Mouse (Mus musculus): Measurements from ENCODE around the gene Dbndd2. TPM values are rescaled to one million over a fixed set of nuclear protein-coding genes. Genes with fewer than 3 reads are reported as not detected.
A peak's percentile ranks its signal among the peaks of the same experiment; 100 is the strongest.

Gene Dbndd2
- polyA plus RNA-seq, 1 experiment from 2014 or later: 7.4 TPM

- Histone ChIP-seq H3K4me3 (no peak overlapping the region), H3K36me3 (no peaks in the 10 kb centered on the region), H3K27ac (no peak overlapping the region), H3K27me3 (ENCODE audit: insufficient read depth, poor library complexity, severe bottlenecking) (peaks cover 16% of the 10 kb centered on the region; the same call in 1 of the 2 replicates), H3K4me1 (peaks cover 38% of the 10 kb centered on the region), H3K9me3 (no peaks in the 10 kb centered on the region)
- 71% methylated on average over 2 of the region's 2 CpGs for WGBS
- DNase-seq (ENCODE audit: low spot score): no peak
These were observed 41.2 kb upstream of the Dbndd2 start for GRCm38 (mm10) chr2:164444701-164445100.

- Histone ChIP-seq H3K36me3 (no peaks in the 10 kb centered on the region), H3K9me3 (no peaks in the 10 kb centered on the region), H3K27me3 (ENCODE audit: insufficient read depth, poor library complexity, severe bottlenecking) (peaks cover 11% of the 10 kb centered on the region; the same call in 1 of the 2 replicates), H3K4me1 (peaks cover 36% of the 10 kb centered on the region), H3K4me3 (no peak overlapping the region), H3K27ac (no peak overlapping the region)
- no peak for DNase-seq (ENCODE audit: low spot score)
- 74% methylated on average over 3 of the region's 3 CpGs for WGBS
These were observed 40.4 kb upstream of the Dbndd2 start for GRCm38 (mm10) chr2:164445399-164446085.

- DNase-seq (ENCODE audit: low spot score): no peak
- WGBS: 77% methylated on average over 3 of the region's 3 CpGs
- H3K4me1 ChIP-seq: peaks cover 35% of the 10 kb centered on the region
- H3K27ac ChIP-seq: no peak overlapping the region
- H3K9me3 ChIP-seq: no peaks in the 10 kb centered on the region
- peaks cover 6% of the 10 kb centered on the region; the same call in 1 of the 2 replicates for H3K27me3 ChIP-seq (ENCODE audit: insufficient read depth, poor library complexity, severe bottlenecking)
- H3K4me3 ChIP-seq: no peak overlapping the region
- H3K36me3 ChIP-seq: no peaks in the 10 kb centered on the region
These were observed 39.8 kb upstream of the Dbndd2 start for GRCm38 (mm10) chr2:164446086-164446469.

GRCm38 (mm10) chr2:164448140-164448539, 37.8 kb upstream of the Dbndd2 start:
- no peaks in the 10 kb centered on the region for H3K9me3 ChIP-seq
- H3K27ac ChIP-seq: no peak overlapping the region
- WGBS: 84% methylated on average over 1 of the region's 1 CpGs

GRCm38 (mm10) chr2:164448921-164449320, 37.0 kb upstream of the Dbndd2 start:
- H3K4me3 ChIP-seq: no peak overlapping the region
- WGBS: 73% methylated on average over 5 of the region's 5 CpGs
- no peaks in the 10 kb centered on the region for H3K36me3 ChIP-seq
- H3K9me3 ChIP-seq: no peaks in the 10 kb centered on the region
- 0 out of 2 replicates have a peak overlapping the region, but pooled peaks have one; percentile 52 for H3K27ac ChIP-seq
- no peaks in the 10 kb centered on the region for H3K27me3 ChIP-seq (ENCODE audit: insufficient read depth, poor library complexity, severe bottlenecking)
- DNase-seq (ENCODE audit: low spot score): no peak
- H3K4me1 ChIP-seq: peaks cover 32% of the 10 kb centered on the region

More at GRCm38 (mm10) chr2:164448140-164448539, 37.8 kb upstream of the Dbndd2 start:
- H3K4me1 ChIP-seq: peaks cover 35% of the 10 kb centered on the region
- DNase-seq (ENCODE audit: low spot score): no peak
- H3K4me3 ChIP-seq: no peak overlapping the region
- no peaks in the 10 kb centered on the region for H3K36me3 ChIP-seq
- no peaks in the 10 kb centered on the region for H3K27me3 ChIP-seq (ENCODE audit: insufficient read depth, poor library complexity, severe bottlenecking)

- Histone ChIP-seq H3K9me3 (no peaks in the 10 kb centered on the region), H3K27ac (0 out of 2 replicates have a peak overlapping the region, but pooled peaks have one; percentile 52), H3K4me3 (no peak overlapping the region; the same call in 1 of the 2 replicates), H3K4me1 (peaks cover 35% of the 10 kb centered on the region), H3K36me3 (no peaks in the 10 kb centered on the region), H3K27me3 (ENCODE audit: insufficient read depth, poor library complexity, severe bottlenecking) (no peaks in the 10 kb centered on the region)
- DNase-seq (ENCODE audit: low spot score): no peak
- WGBS: 63% methylated on average over 14 of the region's 14 CpGs
These were observed 36.4 kb upstream of the Dbndd2 start for GRCm38 (mm10) chr2:164449341-164450042.

GRCm38 (mm10) chr2:164452000-164452676, 33.8 kb upstream of the Dbndd2 start:
- Histone ChIP-seq H3K4me1 (peaks cover 61% of the 10 kb centered on the region), H3K36me3 (no peaks in the 10 kb centered on the region), H3K27me3 (ENCODE audit: insufficient read depth, poor library complexity, severe bottlenecking) (no peaks in the 10 kb centered on the region), H3K4me3 (peak overlapping the region; percentile 1; the same call in 1 of the 2 replicates), H3K9me3 (no peaks in the 10 kb centered on the region), H3K27ac (peak overlapping the region; percentile 10; the same call in 1 of the 2 replicates)
- 42% methylated on average over 13 of the region's 13 CpGs for WGBS
- no peak for DNase-seq (ENCODE audit: low spot score)

- peak overlapping the region; percentile 56; the same call in 1 of the 2 replicates for H3K27ac ChIP-seq
- DNase-seq (ENCODE audit: low spot score): no peak
- WGBS: 54% methylated on average over 14 of the region's 14 CpGs
- no peaks in the 10 kb centered on the region for H3K27me3 ChIP-seq (ENCODE audit: insufficient read depth, poor library complexity, severe bottlenecking)
- no peaks in the 10 kb centered on the region for H3K36me3 ChIP-seq
- H3K9me3 ChIP-seq: no peaks in the 10 kb centered on the region
- no peak overlapping the region for H3K4me3 ChIP-seq
- peaks cover 63% of the 10 kb centered on the region for H3K4me1 ChIP-seq
These were observed 32.7 kb upstream of the Dbndd2 start for GRCm38 (mm10) chr2:164453047-164453757.

- WGBS: 61% methylated on average over 7 of the region's 7 CpGs
- Histone ChIP-seq H3K27me3 (ENCODE audit: insufficient read depth, poor library complexity, severe bottlenecking) (no peaks in the 10 kb centered on the region), H3K4me3 (no peak overlapping the region), H3K27ac (no peak overlapping the region), H3K9me3 (no peaks in the 10 kb centered on the region), H3K4me1 (peaks cover 60% of the 10 kb centered on the region), H3K36me3 (no peaks in the 10 kb centered on the region)
- no peak for DNase-seq (ENCODE audit: low spot score)
These were observed 31.9 kb upstream of the Dbndd2 start for GRCm38 (mm10) chr2:164453887-164454500.

GRCm38 (mm10) chr2:164454846-164455245, 31.1 kb upstream of the Dbndd2 start:
- no peaks in the 10 kb centered on the region for H3K36me3 ChIP-seq
- DNase-seq (ENCODE audit: low spot score): no peak
- H3K27ac ChIP-seq: no peak overlapping the region; the same call in 1 of the 2 replicates
- WGBS: 63% methylated on average over 10 of the region's 10 CpGs
- H3K27me3 ChIP-seq (ENCODE audit: insufficient read depth, poor library complexity, severe bottlenecking): no peaks in the 10 kb centered on the region
- no peak overlapping the region for H3K4me3 ChIP-seq
- H3K4me1 ChIP-seq: peaks cover 51% of the 10 kb centered on the region
- H3K9me3 ChIP-seq: no peaks in the 10 kb centered on the region

- Histone ChIP-seq H3K4me3 (no peak overlapping the region), H3K27me3 (ENCODE audit: insufficient read depth, poor library complexity, severe bottlenecking) (no peaks in the 10 kb centered on the region), H3K36me3 (no peaks in the 10 kb centered on the region), H3K4me1 (peaks cover 50% of the 10 kb centered on the region), H3K27ac (no peak overlapping the region), H3K9me3 (no peaks in the 10 kb centered on the region)
- DNase-seq (ENCODE audit: low spot score): no peak
- 69% methylated on average over 6 of the region's 6 CpGs for WGBS
These were observed 30.3 kb upstream of the Dbndd2 start for GRCm38 (mm10) chr2:164455421-164456190.

All from heart, embryonic 10.5 days (tissue).